Mouse (Mus musculus): Measurements from ENCODE around the gene Fgfr2. TPM values are rescaled to one million over a fixed set of nuclear protein-coding genes. Genes with fewer than 3 reads are reported as not detected.

Gene Fgfr2
- polyA plus RNA-seq, 1 experiment from 2014 or later = 121 TPM

- H3K9ac ChIP-seq = no peak within 1 kb of the TSS
- H3K27me3 ChIP-seq = no peaks in the 10 kb centered on the region
- H3K4me3 ChIP-seq = no peak within 1 kb of the TSS
- 72% methylated on average over 2 of the region's 2 CpGs for WGBS
- H3K4me2 ChIP-seq (replicated peaks) = no peak within 1 kb of the TSS
- H3K27ac ChIP-seq = no peak within 1 kb of the TSS
- H3K9me3 ChIP-seq = no peaks in the 10 kb centered on the region
- H3K36me3 ChIP-seq = no peaks in the 10 kb centered on the region
- no peak for ATAC-seq (ENCODE audit: insufficient number of reproducible peaks, insufficient read depth, low FRiP score, low TSS enrichment)
- H3K4me1 ChIP-seq = no peaks in the 10 kb centered on the region
These were observed 1801.0 kb downstream of the Fgfr2 start, which contains the start of gene Cuzd1 for GRCm38 (mm10) chr7:131322192-131322591. Gene Cuzd1, minus strand, starts transcription at chr7:131322292.

- no peaks in the 10 kb centered on the region for H3K4me1 ChIP-seq
- no peaks in the 10 kb centered on the region for H3K36me3 ChIP-seq
- H3K4me2 ChIP-seq (replicated peaks) = no peak overlapping the region
- no peaks in the 10 kb centered on the region for H3K27me3 ChIP-seq
- H3K27ac ChIP-seq = no peak overlapping the region
- no peaks in the 10 kb centered on the region for H3K9me3 ChIP-seq
- H3K9ac ChIP-seq = no peak overlapping the region
- no peak for ATAC-seq (ENCODE audit: insufficient number of reproducible peaks, insufficient read depth, low FRiP score, low TSS enrichment)
- 69% methylated on average over 5 of the region's 7 CpGs for WGBS
- no peak overlapping the region for H3K4me3 ChIP-seq
These were observed 1804.8 kb downstream of the Fgfr2 start for GRCm38 (mm10) chr7:131318340-131318739.

- Histone ChIP-seq H3K4me2 (replicated peaks) (no peak overlapping the region), H3K4me3 (no peak overlapping the region), H3K9ac (no peak overlapping the region), H3K9me3 (no peaks in the 10 kb centered on the region), H3K4me1 (no peaks in the 10 kb centered on the region), H3K36me3 (no peaks in the 10 kb centered on the region), H3K27ac (no peak overlapping the region), H3K27me3 (no peaks in the 10 kb centered on the region)
- ATAC-seq (ENCODE audit: insufficient number of reproducible peaks, insufficient read depth, low FRiP score, low TSS enrichment) = no peak
- 66% methylated on average over 12 of the region's 12 CpGs for WGBS
These were observed 1805.6 kb downstream of the Fgfr2 start for GRCm38 (mm10) chr7:131317587-131317986.

- WGBS = 68% methylated on average over 7 of the region's 7 CpGs
- H3K27ac ChIP-seq = no peak overlapping the region
- H3K4me3 ChIP-seq = no peak overlapping the region
These were observed 1808.7 kb downstream of the Fgfr2 start for GRCm38 (mm10) chr7:131314493-131314892.

GRCm38 (mm10) chr7:131306733-131307132, 1816.4 kb downstream of the Fgfr2 start:
- Histone ChIP-seq H3K27ac (no peak overlapping the region), H3K4me3 (no peak overlapping the region), H3K9ac (no peak overlapping the region), H3K4me2 (replicated peaks) (no peak overlapping the region), H3K9me3 (no peaks in the 10 kb centered on the region), H3K36me3 (no peaks in the 10 kb centered on the region), H3K4me1 (no peaks in the 10 kb centered on the region), H3K27me3 (no peaks in the 10 kb centered on the region)
- ATAC-seq (ENCODE audit: insufficient number of reproducible peaks, insufficient read depth, low FRiP score, low TSS enrichment) = no peak
- WGBS = 73% methylated on average over 5 of the region's 5 CpGs

More at GRCm38 (mm10) chr7:131314493-131314892, 1808.7 kb downstream of the Fgfr2 start:
- no peaks in the 10 kb centered on the region for H3K27me3 ChIP-seq
- H3K36me3 ChIP-seq = no peaks in the 10 kb centered on the region
- no peaks in the 10 kb centered on the region for H3K9me3 ChIP-seq
- H3K4me1 ChIP-seq = no peaks in the 10 kb centered on the region
- no peak overlapping the region for H3K4me2 ChIP-seq (replicated peaks)
- ATAC-seq (ENCODE audit: insufficient number of reproducible peaks, insufficient read depth, low FRiP score, low TSS enrichment) = no peak
- no peak overlapping the region for H3K9ac ChIP-seq

- 77% methylated on average over 8 of the region's 8 CpGs for WGBS
- H3K36me3 ChIP-seq = no peaks in the 10 kb centered on the region
- no peaks in the 10 kb centered on the region for H3K4me1 ChIP-seq
- H3K9ac ChIP-seq = no peak overlapping the region
- no peaks in the 10 kb centered on the region for H3K9me3 ChIP-seq
- no peak overlapping the region for H3K27ac ChIP-seq
- no peak overlapping the region for H3K4me3 ChIP-seq
- H3K4me2 ChIP-seq (replicated peaks) = no peak overlapping the region
- ATAC-seq (ENCODE audit: insufficient number of reproducible peaks, insufficient read depth, low FRiP score, low TSS enrichment) = no peak
- H3K27me3 ChIP-seq = no peaks in the 10 kb centered on the region
These were observed 1819.8 kb downstream of the Fgfr2 start for GRCm38 (mm10) chr7:131303340-131303739.

GRCm38 (mm10) chr7:131297151-131297550, 1826.0 kb downstream of the Fgfr2 start:
- ATAC-seq (ENCODE audit: insufficient number of reproducible peaks, insufficient read depth, low FRiP score, low TSS enrichment) = no peak
- no peak overlapping the region for H3K4me3 ChIP-seq

GRCm38 (mm10) chr7:131265851-131266250, 1857.3 kb downstream of the Fgfr2 start:
- WGBS = 76% methylated on average over 4 of the region's 4 CpGs
- Histone ChIP-seq H3K9me3 (no peaks in the 10 kb centered on the region), H3K27me3 (no peaks in the 10 kb centered on the region), H3K27ac (no peak overlapping the region), H3K4me2 (replicated peaks) (no peak overlapping the region), H3K4me1 (no peaks in the 10 kb centered on the region), H3K9ac (no peak overlapping the region), H3K4me3 (no peak overlapping the region), H3K36me3 (no peaks in the 10 kb centered on the region)
- ATAC-seq (ENCODE audit: insufficient number of reproducible peaks, insufficient read depth, low FRiP score, low TSS enrichment) = no peak

More at GRCm38 (mm10) chr7:131297151-131297550, 1826.0 kb downstream of the Fgfr2 start:
- no peaks in the 10 kb centered on the region for H3K9me3 ChIP-seq
- H3K36me3 ChIP-seq = no peaks in the 10 kb centered on the region
- 74% methylated on average over 8 of the region's 8 CpGs for WGBS
- no peak overlapping the region for H3K9ac ChIP-seq
- H3K4me1 ChIP-seq = no peaks in the 10 kb centered on the region
- H3K4me2 ChIP-seq (replicated peaks) = no peak overlapping the region
- no peaks in the 10 kb centered on the region for H3K27me3 ChIP-seq
- no peak overlapping the region for H3K27ac ChIP-seq

GRCm38 (mm10) chr7:131264251-131264650, 1858.9 kb downstream of the Fgfr2 start:
- WGBS = 83% methylated on average over 4 of the region's 4 CpGs
- Histone ChIP-seq H3K9ac (no peak overlapping the region), H3K36me3 (no peaks in the 10 kb centered on the region), H3K27ac (no peak overlapping the region), H3K4me1 (no peaks in the 10 kb centered on the region), H3K27me3 (no peaks in the 10 kb centered on the region), H3K4me3 (no peak overlapping the region), H3K9me3 (no peaks in the 10 kb centered on the region), H3K4me2 (replicated peaks) (no peak overlapping the region)
- ATAC-seq (ENCODE audit: insufficient number of reproducible peaks, insufficient read depth, low FRiP score, low TSS enrichment) = no peak

- WGBS = 68% methylated on average over 6 of the region's 6 CpGs
- no peak overlapping the region for H3K4me3 ChIP-seq
- no peaks in the 10 kb centered on the region for H3K9me3 ChIP-seq
- no peak overlapping the region for H3K27ac ChIP-seq
- no peaks in the 10 kb centered on the region for H3K27me3 ChIP-seq
- H3K36me3 ChIP-seq = no peaks in the 10 kb centered on the region
- no peak for ATAC-seq (ENCODE audit: insufficient number of reproducible peaks, insufficient read depth, low FRiP score, low TSS enrichment)
- H3K4me1 ChIP-seq = no peaks in the 10 kb centered on the region
- no peak overlapping the region for H3K4me2 ChIP-seq (replicated peaks)
- no peak overlapping the region for H3K9ac ChIP-seq
These were observed 1862.2 kb downstream of the Fgfr2 start for GRCm38 (mm10) chr7:131260946-131261345.

GRCm38 (mm10) chr7:131257309-131257708, 1865.8 kb downstream of the Fgfr2 start:
- Histone ChIP-seq H3K27me3 (no peaks in the 10 kb centered on the region), H3K4me3 (no peak overlapping the region), H3K4me2 (replicated peaks) (no peak overlapping the region), H3K36me3 (no peaks in the 10 kb centered on the region), H3K27ac (no peak overlapping the region), H3K4me1 (no peaks in the 10 kb centered on the region), H3K9ac (no peak overlapping the region), H3K9me3 (no peaks in the 10 kb centered on the region)
- WGBS = 83% methylated on average over 1 of the region's 1 CpGs
- no peak for ATAC-seq (ENCODE audit: insufficient number of reproducible peaks, insufficient read depth, low FRiP score, low TSS enrichment)

- H3K27ac ChIP-seq = no peak overlapping the region
- no peak overlapping the region for H3K4me2 ChIP-seq (replicated peaks)
- H3K9ac ChIP-seq = no peak overlapping the region
- 90% methylated on average over 5 of the region's 5 CpGs for WGBS
- no peak for ATAC-seq (ENCODE audit: insufficient number of reproducible peaks, insufficient read depth, low FRiP score, low TSS enrichment)
- H3K36me3 ChIP-seq = no peaks in the 10 kb centered on the region
- no peaks in the 10 kb centered on the region for H3K4me1 ChIP-seq
- no peak overlapping the region for H3K4me3 ChIP-seq
- no peaks in the 10 kb centered on the region for H3K9me3 ChIP-seq
- H3K27me3 ChIP-seq = no peaks in the 10 kb centered on the region
These were observed 1866.3 kb downstream of the Fgfr2 start for GRCm38 (mm10) chr7:131256841-131257240.

- Histone ChIP-seq H3K4me2 (replicated peaks) (no peak overlapping the region), H3K9ac (no peak overlapping the region), H3K27me3 (no peaks in the 10 kb centered on the region), H3K9me3 (no peaks in the 10 kb centered on the region), H3K4me1 (no peaks in the 10 kb centered on the region), H3K27ac (no peak overlapping the region), H3K4me3 (no peak overlapping the region), H3K36me3 (no peaks in the 10 kb centered on the region)
- WGBS = 29% methylated on average over 1 of the region's 1 CpGs
- no peak for ATAC-seq (ENCODE audit: insufficient number of reproducible peaks, insufficient read depth, low FRiP score, low TSS enrichment)
These were observed 1878.2 kb downstream of the Fgfr2 start for GRCm38 (mm10) chr7:131244993-131245392.

All from embryonic facial prominence, embryonic 12.5 days (tissue).